Mouse (Mus musculus): ENCODE data around the gene Rara.

GRCm38 (mm10) chr11:99023500-99024467, 96.2 kb downstream of the Rara start, which contains the start of gene Top2a:
- TF ChIP-seq USF1 (IDR thresholded peaks at IDR 0.05; ENCODE audit: low read depth) (no peak), POLR2A (IDR thresholded peaks at IDR 0.05; ENCODE audit: insufficient read length, low read depth) (peak; percentile 86), MAX (IDR thresholded peaks at IDR 0.05; ENCODE audit: low read depth) (no peak), TCF3 (IDR thresholded peaks at IDR 0.05; ENCODE audit: insufficient read length, low read depth) (no peak)
